Mouse (Mus musculus): ENCODE measurements around the gene Slc39a11. TPM values are rescaled to one million over a fixed set of nuclear protein-coding genes. Genes with fewer than 3 reads are reported as not detected.

Gene Slc39a11
- total RNA-seq, 2 experiments from 2014 or later, result 13.6 to 15.9 TPM

GRCm38 (mm10) chr11:113648152-113648551, 1.7 kb downstream of the Slc39a11 start:
- intact Hi-C loops (cut with DNase I), result loop anchor here (2.0 kb wide), 2 partner anchors 37 to 163 kb away; partner anchors contain the start of genes D11Wsu47e and Fam104a
- DNase-seq (ENCODE audit: low spot score in 2 of 2), result peak; percentile 81 to 82

- no peak for DNase-seq (ENCODE audit: low spot score in 2 of 2)
These were observed 4.7 kb downstream of the Slc39a11 start for GRCm38 (mm10) chr11:113645181-113645580.

GRCm38 (mm10) chr11:113638680-113639079, 11.2 kb downstream of the Slc39a11 start:
- intact Hi-C loops (cut with DNase I), result no loop called here
- no peak for DNase-seq (ENCODE audit: low spot score in 2 of 2)

More at GRCm38 (mm10) chr11:113645181-113645580, 4.7 kb downstream of the Slc39a11 start:
- intact Hi-C loops (cut with DNase I), result no loop called here

- intact Hi-C loops (cut with DNase I), result loop anchor here (5.0 kb wide), 1 partner anchor 447 kb away; no protein-coding TSS in a partner anchor
- no peak for DNase-seq (ENCODE audit: low spot score in 2 of 2)
These were observed 15.2 kb downstream of the Slc39a11 start for GRCm38 (mm10) chr11:113634699-113635121.

- intact Hi-C loops (cut with DNase I), result loop anchor here (5.0 kb wide), 1 partner anchor 446 kb away; no protein-coding TSS in a partner anchor
- no peak for DNase-seq (ENCODE audit: low spot score in 2 of 2)
These were observed 16.5 kb downstream of the Slc39a11 start for GRCm38 (mm10) chr11:113633398-113633797.

GRCm38 (mm10) chr11:113632303-113632702, 17.6 kb downstream of the Slc39a11 start:
- no peak for DNase-seq (ENCODE audit: low spot score in 2 of 2)
- intact Hi-C loops (cut with DNase I), result loop anchor here (5.0 kb wide), 1 partner anchor 445 kb away; no protein-coding TSS in a partner anchor

GRCm38 (mm10) chr11:113631862-113632261, 18.0 kb downstream of the Slc39a11 start:
- DNase-seq (ENCODE audit: low spot score in 2 of 2), result no peak

GRCm38 (mm10) chr11:113631302-113631701, 18.6 kb downstream of the Slc39a11 start:
- intact Hi-C loops (cut with DNase I), result loop anchor here (5.0 kb wide), 1 partner anchor 444 kb away; no protein-coding TSS in a partner anchor
- DNase-seq (ENCODE audit: low spot score in 2 of 2), result no peak

More at GRCm38 (mm10) chr11:113631862-113632261, 18.0 kb downstream of the Slc39a11 start:
- intact Hi-C loops (cut with DNase I), result loop anchor here (5.0 kb wide), 1 partner anchor 445 kb away; no protein-coding TSS in a partner anchor

- no peak for DNase-seq (ENCODE audit: low spot score in 2 of 2)
- intact Hi-C loops (cut with DNase I), result loop anchor here (1.0 to 5.0 kb wide), 2 partner anchors 332 to 443 kb away; no protein-coding TSS in a partner anchor
These were observed 19.2 kb downstream of the Slc39a11 start for GRCm38 (mm10) chr11:113630642-113631041.

- DNase-seq (ENCODE audit: low spot score in 2 of 2), result no peak
- intact Hi-C loops (cut with DNase I), result no loop called here
These were observed 22.1 kb downstream of the Slc39a11 start for GRCm38 (mm10) chr11:113627785-113628184.

GRCm38 (mm10) chr11:113625437-113625836, 24.4 kb downstream of the Slc39a11 start:
- intact Hi-C loops (cut with DNase I), result no loop called here
- no peak for DNase-seq (ENCODE audit: low spot score in 2 of 2)

- no peak for DNase-seq (ENCODE audit: low spot score in 2 of 2)
- intact Hi-C loops (cut with DNase I), result no loop called here
These were observed 27.9 kb downstream of the Slc39a11 start for GRCm38 (mm10) chr11:113622028-113622427.

- intact Hi-C loops (cut with DNase I), result no loop called here
- no peak for DNase-seq (ENCODE audit: low spot score in 2 of 2)
These were observed 28.9 kb downstream of the Slc39a11 start for GRCm38 (mm10) chr11:113621001-113621400.

GRCm38 (mm10) chr11:113619420-113620080, 30.3 kb downstream of the Slc39a11 start:
- intact Hi-C loops (cut with DNase I), result loop anchor here (5.0 to 10.0 kb wide), 4 partner anchors 52 to 442 kb away; no protein-coding TSS in a partner anchor
- no peak for DNase-seq (ENCODE audit: low spot score in 2 of 2)

GRCm38 (mm10) chr11:113618672-113619419, 31.0 kb downstream of the Slc39a11 start, which contains the start of gene Sstr2:
TSS of gene Sstr2 (plus strand) at chr11:113619342.
- DNase-seq (ENCODE audit: low spot score in 2 of 2), result peak; percentile 73 to 82
- intact Hi-C loops (cut with DNase I), result loop anchor here (5.0 to 10.0 kb wide), 4 partner anchors 52 to 442 kb away; no protein-coding TSS in a partner anchor

- intact Hi-C loops (cut with DNase I), result loop anchor here (5.0 to 10.0 kb wide), 4 partner anchors 51 to 441 kb away; no protein-coding TSS in a partner anchor
- DNase-seq (ENCODE audit: low spot score in 2 of 2), result no peak
These were observed 31.6 kb downstream of the Slc39a11 start for GRCm38 (mm10) chr11:113618303-113618671.

GRCm38 (mm10) chr11:113617132-113617911, 32.6 kb downstream of the Slc39a11 start:
- intact Hi-C loops (cut with DNase I), result loop anchor here (5.0 to 10.0 kb wide), 4 partner anchors 50 to 440 kb away; no protein-coding TSS in a partner anchor
- peak in 1 of 2 experiments; percentile 56 for DNase-seq (ENCODE audit: low spot score in 2 of 2)

- intact Hi-C loops (cut with DNase I), result loop anchor here (10.0 kb wide), 1 partner anchor 100 kb away; no protein-coding TSS in a partner anchor
- no peak for DNase-seq (ENCODE audit: low spot score in 2 of 2)
These were observed 35.4 kb downstream of the Slc39a11 start for GRCm38 (mm10) chr11:113614476-113614875.

All from left cerebral cortex, postnatal 36 days (tissue).